ENCODE assay signal across 16 mouse cellular contexts in the genomic region with DNA sequence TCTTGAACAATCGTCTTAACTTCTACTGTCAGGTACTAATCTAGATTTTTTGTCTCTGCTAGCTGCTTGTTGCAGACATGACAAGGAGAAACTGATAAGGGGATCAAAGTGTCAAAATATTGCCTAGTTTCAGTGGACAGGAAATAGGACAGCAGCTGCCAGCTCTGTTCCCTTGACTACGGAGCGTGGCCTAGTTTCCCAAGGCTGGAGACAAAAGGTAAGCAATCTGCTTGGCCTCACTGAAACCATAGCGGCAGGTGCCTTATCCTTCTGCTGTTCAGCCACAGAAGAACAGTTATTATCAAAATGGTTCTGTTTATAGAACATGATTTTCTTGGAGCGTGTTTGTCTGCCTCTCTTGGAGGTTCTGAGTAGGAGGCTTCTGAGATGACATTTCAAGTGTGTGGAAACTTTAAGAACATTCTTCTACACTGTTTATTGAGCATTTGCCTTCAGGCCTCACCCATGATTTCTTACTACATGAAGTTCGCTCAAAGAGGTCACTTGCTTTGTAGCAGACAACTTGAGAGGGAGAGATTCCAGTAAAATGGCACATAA.
DNase-seq lines count a peak whose midpoint lies in the region; ATAC-seq and TF ChIP-seq lines count a peak whose summit lies in the region.
"Had no signal": no experiment of that assay in that cellular context is flagged by ENCODE, and none has a peak within 500 bp of the region (broad histone marks: within the 10 kb centered on the region; RNA-seq: fewer than 3 reads in every experiment).

No protein-coding gene starts in this region.

- no peak for TF ChIP-seq CTCF in cerebellum, adult 2 months (IDR thresholded peaks at IDR 0.05; ENCODE audit: borderline replicate concordance, insufficient read depth, low read depth, low read length)
- TF ChIP-seq CTCF in liver, postnatal 0 days (IDR thresholded peaks at IDR 0.05; ENCODE audit: low read depth) = no peak

- no peak overlapping the region for H3K9ac ChIP-seq in liver, postnatal 0 days (replicated peaks)
- H3K9ac ChIP-seq: forebrain, postnatal 0 days; heart, embryonic 12.5 days; liver, embryonic 13.5 days had no signal

- H3K4me1 ChIP-seq in cerebellum, adult 2 months (ENCODE audit: control insufficient read depth, insufficient read depth, low read length) = no peaks in the 10 kb centered on the region
- H3K4me1 ChIP-seq in limb, embryonic 10.5 days = no peaks in the 10 kb centered on the region
- no peaks in the 10 kb centered on the region for H3K4me1 ChIP-seq in liver, postnatal 0 days (ENCODE audit: insufficient read depth)
- H3K4me1 ChIP-seq: heart, embryonic 12.5 days; liver, embryonic 13.5 days had no signal

- no peaks in the 10 kb centered on the region for H3K9me3 ChIP-seq in limb, embryonic 10.5 days (replicated peaks)
- no peaks in the 10 kb centered on the region for H3K9me3 ChIP-seq in liver, postnatal 0 days (ENCODE audit: low read length)
- H3K9me3 ChIP-seq: heart, embryonic 12.5 days; liver, embryonic 13.5 days had no signal

- TF ChIP-seq EP300 in liver, postnatal 0 days (IDR thresholded peaks at IDR 0.05; ENCODE audit: low read depth) = no peak

- no peaks in the 10 kb centered on the region for H3K27me3 ChIP-seq in cerebellum, adult 2 months (ENCODE audit: control insufficient read depth, insufficient read depth, low read length)
- H3K27me3 ChIP-seq in limb, embryonic 10.5 days (ENCODE audit: low read depth, poor library complexity, severe bottlenecking) = no peaks in the 10 kb centered on the region
- H3K27me3 ChIP-seq in liver, postnatal 0 days (ENCODE audit: insufficient read depth, low read length) = no peaks in the 10 kb centered on the region
- H3K27me3 ChIP-seq: heart, embryonic 12.5 days; liver, embryonic 13.5 days had no signal

- ATAC-seq in liver, postnatal 0 days = no peak
- ATAC-seq: forebrain, postnatal 0 days; inflammation-experienced regulatory T-cells, adult 6 months had no signal

- no peak overlapping the region for H3K27ac ChIP-seq in cerebellum, adult 2 months (ENCODE audit: insufficient read depth, low read length)
- no peak overlapping the region for H3K27ac ChIP-seq in limb, embryonic 10.5 days
- no peak overlapping the region for H3K27ac ChIP-seq in liver, postnatal 0 days (ENCODE audit: low read depth)
- H3K27ac ChIP-seq: liver, embryonic 13.5 days had no signal

- H3K36me3 ChIP-seq in limb, embryonic 10.5 days = no peaks in the 10 kb centered on the region
- H3K36me3 ChIP-seq in liver, postnatal 0 days (replicated peaks; ENCODE audit: insufficient read depth, low read length) = no peaks in the 10 kb centered on the region
- H3K36me3 ChIP-seq: heart, embryonic 12.5 days; liver, embryonic 13.5 days had no signal

- peak; percentile 3 for DNase-seq in layer of hippocampus, adult 11-12 months (ENCODE audit: low spot score)
- no peak for DNase-seq in layer of hippocampus, postnatal 36 days
- DNase-seq in brain, adult 2 months (ENCODE audit: low read depth, low spot score) = peak; percentile 81
- DNase-seq in cerebellum, adult 2 months = peak; percentile 10 to 36
- peak; percentile 94 for DNase-seq in retina, postnatal 1 day
- no peak for DNase-seq in limb, embryonic 10.5 days (ENCODE audit: low spot score)
- DNase-seq in gastrocnemius, adult 18-20 months (ENCODE audit: low spot score) = no peak
- no peak for DNase-seq in liver, postnatal 0 days
- DNase-seq: forebrain, postnatal 0 days; heart, postnatal 4 days; liver, embryonic 13.5 days; lung, postnatal 14 days; thymus, postnatal 36 days had no signal

- WGBS in cerebellum, adult 2 months = 38% methylated on average over 6 of the region's 6 CpGs
- 90% methylated on average over 6 of the region's 6 CpGs for WGBS in limb, embryonic 10.5 days
- WGBS in liver, postnatal 0 days (ENCODE audit: insufficient replicate concordance) = 70% methylated on average over 6 of the region's 6 CpGs

- TF ChIP-seq POLR2A in cerebellum, adult 2 months (IDR thresholded peaks at IDR 0.05; ENCODE audit: borderline replicate concordance, insufficient read depth, low read length) = no peak

- no peak overlapping the region for H3K4me3 ChIP-seq in cerebellum, adult 2 months (replicated peaks; ENCODE audit: insufficient read depth, low read depth, low read length)
- no peak overlapping the region for H3K4me3 ChIP-seq in limb, embryonic 10.5 days
- no peak overlapping the region for H3K4me3 ChIP-seq in liver, postnatal 0 days (ENCODE audit: low read depth, low read length)
- H3K4me3 ChIP-seq: heart, embryonic 12.5 days; liver, embryonic 13.5 days had no signal

- no peak overlapping the region for H3K4me2 ChIP-seq in liver, postnatal 0 days (ENCODE audit: low read depth, low read length)
- H3K4me2 ChIP-seq: heart, embryonic 12.5 days; liver, embryonic 13.5 days; midbrain, embryonic 11.5 days had no signal

Comparison
In these comparisons a context has a peak if more than half of its experiments do, and no peak if none do; other contexts are left out.
1. DNase-seq: peak in layer of hippocampus, adult 11-12 months (single experiment), brain, adult 2 months (single experiment), cerebellum, adult 2 months (2 of 2) and retina, postnatal 1 day (single experiment); none in layer of hippocampus, postnatal 36 days (0 of 2), limb, embryonic 10.5 days (single experiment), gastrocnemius, adult 18-20 months (single experiment) and liver, postnatal 0 days (single experiment).